Mouse (Mus musculus) CH12.LX (cell line): ENCODE measurements around the gene Cyp11a1.

Experiments
- BHLHE40 ChIP-seq: IDR thresholded peaks from 2 replicates; pipeline ENCODE4 v1.6.1; 2011; ENCODE audit warnings: mild to moderate bottlenecking, low read depth, low read length, improper control_type of control experiment
- CTCF ChIP-seq, 2 experiments: IDR thresholded peaks in 1 of 2; conservative IDR thresholded peaks in 1 of 2; 2 replicates each; pipeline ENCODE4 v1.5.1; 2011 to 2012; ENCODE audit warnings: low read depth in 2 of 2, low read length in 2 of 2, improper control_type of control experiment in 1 of 2, inconsistent platforms in 1 of 2, mild to moderate bottlenecking in 1 of 2, moderate library complexity in 1 of 2
- ELF1 ChIP-seq: IDR thresholded peaks from 2 replicates; pipeline ENCODE4 v1.6.1; 2014; ENCODE audit warnings: low read depth, mild to moderate bottlenecking, inconsistent platforms, low read length, improper control_type of control experiment
- GABPA ChIP-seq: IDR thresholded peaks from 2 replicates; pipeline ENCODE4 v1.6.1; 2012; ENCODE audit warnings: low read depth, low read length, improper control_type of control experiment, inconsistent platforms; ENCODE audit not compliant: insufficient replicate concordance
- JUN ChIP-seq: IDR thresholded peaks from 2 replicates; pipeline ENCODE4 v1.6.1; 2011; ENCODE audit warnings: low read depth, mild to moderate bottlenecking, low read length, improper control_type of control experiment, moderate library complexity; ENCODE audit not compliant: insufficient read depth
- KAT2A ChIP-seq: IDR thresholded peaks from 2 replicates; pipeline ENCODE4 v1.6.1; 2012; ENCODE audit warnings: low read length, improper control_type of control experiment, inconsistent platforms; ENCODE audit not compliant: insufficient replicate concordance
- POLR2A ChIP-seq: IDR thresholded peaks from 2 replicates; pipeline ENCODE4 v1.6.1; 2011; ENCODE audit warnings: low read depth, mild to moderate bottlenecking, improper control_type of control experiment, low read length
- UBTF ChIP-seq: IDR thresholded peaks from 2 replicates; pipeline ENCODE4 v1.6.1; 2012; ENCODE audit warnings: low read depth, mild to moderate bottlenecking, inconsistent platforms, low read length, improper control_type of control experiment, moderate library complexity
- USF1 ChIP-seq: IDR thresholded peaks from 2 replicates; pipeline ENCODE4 v1.6.1; 2014; ENCODE audit warnings: low read depth, mild to moderate bottlenecking, inconsistent platforms, low read length, improper control_type of control experiment
- ZNF384 ChIP-seq: IDR thresholded peaks from 2 replicates; pipeline ENCODE4 v1.6.1; 2012; ENCODE audit warnings: low read depth, low read length, improper control_type of control experiment, inconsistent platforms

DNA sequence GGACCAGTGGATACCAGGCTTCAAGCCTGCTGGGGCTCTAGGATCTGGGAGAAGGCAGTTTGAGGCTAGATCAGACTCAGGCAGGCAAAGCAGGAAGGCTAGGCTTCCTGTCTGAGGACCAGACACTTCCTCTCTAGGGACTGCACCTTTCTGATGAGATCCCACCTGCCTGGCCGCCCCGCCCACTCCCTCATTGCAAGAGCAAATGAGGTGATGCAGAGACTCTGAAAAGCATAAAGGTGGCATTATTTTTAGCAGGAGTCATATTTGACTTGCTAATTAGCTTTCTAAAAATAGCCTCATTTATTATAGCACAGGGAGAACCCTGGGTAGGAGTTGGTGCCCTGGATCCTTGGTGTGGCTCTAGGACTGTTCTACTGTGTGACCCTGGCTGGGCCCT is 18.1 kb upstream of the Cyp11a1 start:
- TF ChIP-seq ZNF384 (no peak), ELF1 (peak; percentile 63; the same call in 1 of the 2 replicates), KAT2A (no peak), GABPA (no peak), USF1 (no peak), CTCF (conservative IDR thresholded peaks at IDR 0.05 in 1 of 2, IDR thresholded peaks at IDR 0.05 in 1 of 2; ENCODE audit: low read depth in 2 of 2, low read length in 2 of 2) (no peak), POLR2A (no peak), BHLHE40 (no peak; the same call in 1 of the 2 replicates), UBTF (no peak), JUN (no peak; the same call in 1 of the 2 replicates)
